Mouse (Mus musculus) heart, postnatal 36 days (tissue): ENCODE measurements around the gene Dnmt3a. TPM values are rescaled to one million over a fixed set of nuclear protein-coding genes. Genes with fewer than 3 reads are reported as not detected.

Experiments
- DNase-seq, 2 experiments: peaks; one replicate each; pipeline ENCODE4 v3.0.0; 2021 to 2022
- intact Hi-C: fragments of 180-260 bp; cut with DNase I; formaldehyde crosslinking; loops from one replicate; pipeline ENCODE4 v1.15.1; 2025
- total RNA-seq, 2 experiments: library from RNA; stranded (reverse); gene quantifications; 2 replicates each; pipeline ENCODE4 v1.2.3; 2021

Dnmt3a gene
- total RNA-seq, 2 experiments from 2014 or later = 71.7 to 75.8 TPM

DNA sequence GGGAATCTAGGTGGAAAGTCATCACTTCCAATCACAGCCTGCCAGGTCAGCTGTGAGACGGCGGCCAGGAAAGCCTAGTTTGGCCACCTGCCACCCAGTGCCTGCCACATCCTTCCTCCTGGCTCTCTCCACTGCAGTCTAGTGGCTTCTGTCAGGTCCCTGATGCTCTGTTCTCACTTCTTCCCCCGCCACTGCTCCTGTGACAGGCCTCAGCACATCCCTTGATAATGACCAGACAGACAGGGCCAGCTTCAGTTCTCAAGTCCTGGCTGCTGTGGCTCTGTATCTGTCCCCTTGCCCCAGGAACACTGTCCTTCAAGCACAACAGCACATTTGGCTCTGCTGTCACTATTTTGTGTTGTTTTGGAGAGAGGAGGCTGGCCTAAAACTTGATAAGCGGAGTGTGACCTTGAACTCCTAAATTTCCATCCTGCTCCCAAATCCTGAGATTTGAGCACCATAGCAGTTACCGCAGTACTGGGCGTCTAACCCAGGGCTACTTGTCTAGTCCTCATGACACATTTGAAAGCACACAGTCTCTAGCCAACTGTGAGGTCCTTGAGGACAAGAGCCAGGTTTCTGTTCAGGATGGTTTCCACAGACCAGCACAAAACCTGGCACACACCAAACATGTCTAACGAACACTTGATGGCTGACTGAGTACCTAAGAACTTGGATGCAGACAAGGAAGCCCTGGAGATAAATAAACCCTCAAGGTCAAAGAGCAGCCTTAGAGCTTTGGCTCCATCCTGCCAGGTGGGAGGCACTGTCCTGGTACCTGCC is 63.1 kb downstream of the Dnmt3a start:
- peak; percentile 66 to 68 for DNase-seq
- intact Hi-C loops = no loop called here

GRCm38 (mm10) chr12:3870024-3870423 is 64.2 kb downstream of the Dnmt3a start:
- intact Hi-C loops = loop anchor here (1.0 to 2.0 kb wide), 2 partner anchors 13 to 62 kb away; no protein-coding TSS in a partner anchor
- DNase-seq = no peak

DNA sequence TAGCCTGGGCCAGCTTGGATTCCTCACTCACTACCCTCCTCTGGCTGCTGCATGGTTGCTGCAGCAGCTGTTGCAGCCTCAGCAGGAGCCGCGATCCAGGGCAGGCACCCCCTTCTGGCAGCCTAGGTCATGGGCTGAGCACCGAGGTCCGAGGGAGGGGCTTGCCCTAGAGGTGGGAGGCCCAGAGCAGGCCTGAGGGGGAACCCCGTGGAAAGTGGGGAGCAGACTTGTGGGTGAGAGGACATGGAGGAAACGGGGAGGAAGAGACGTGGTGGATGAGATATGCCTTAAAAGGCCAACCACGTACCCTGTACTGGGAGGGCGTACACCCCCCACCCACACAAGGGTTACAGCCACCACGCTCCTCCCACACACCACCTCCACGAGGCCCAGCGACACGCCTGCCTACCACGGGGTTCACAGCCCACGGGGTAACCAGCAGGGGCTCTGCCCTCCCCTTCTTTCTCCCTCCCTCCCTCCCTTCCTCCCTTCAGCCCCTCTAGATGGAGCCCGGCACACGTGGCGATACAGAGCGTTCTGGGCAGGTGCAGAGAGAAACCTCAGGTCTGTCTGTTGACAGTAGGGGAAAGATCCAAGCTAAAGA is 65.2 kb downstream of the Dnmt3a start:
- intact Hi-C loops = loop anchor here (1.0 to 2.0 kb wide), 2 partner anchors 14 to 63 kb away; no protein-coding TSS in a partner anchor
- no peak for DNase-seq

GRCm38 (mm10) chr12:3871637-3872036 is 65.8 kb downstream of the Dnmt3a start:
- intact Hi-C loops = loop anchor here (2.0 kb wide), 1 partner anchor 15 kb away; no protein-coding TSS in a partner anchor
- DNase-seq = peak; percentile 82

DNA sequence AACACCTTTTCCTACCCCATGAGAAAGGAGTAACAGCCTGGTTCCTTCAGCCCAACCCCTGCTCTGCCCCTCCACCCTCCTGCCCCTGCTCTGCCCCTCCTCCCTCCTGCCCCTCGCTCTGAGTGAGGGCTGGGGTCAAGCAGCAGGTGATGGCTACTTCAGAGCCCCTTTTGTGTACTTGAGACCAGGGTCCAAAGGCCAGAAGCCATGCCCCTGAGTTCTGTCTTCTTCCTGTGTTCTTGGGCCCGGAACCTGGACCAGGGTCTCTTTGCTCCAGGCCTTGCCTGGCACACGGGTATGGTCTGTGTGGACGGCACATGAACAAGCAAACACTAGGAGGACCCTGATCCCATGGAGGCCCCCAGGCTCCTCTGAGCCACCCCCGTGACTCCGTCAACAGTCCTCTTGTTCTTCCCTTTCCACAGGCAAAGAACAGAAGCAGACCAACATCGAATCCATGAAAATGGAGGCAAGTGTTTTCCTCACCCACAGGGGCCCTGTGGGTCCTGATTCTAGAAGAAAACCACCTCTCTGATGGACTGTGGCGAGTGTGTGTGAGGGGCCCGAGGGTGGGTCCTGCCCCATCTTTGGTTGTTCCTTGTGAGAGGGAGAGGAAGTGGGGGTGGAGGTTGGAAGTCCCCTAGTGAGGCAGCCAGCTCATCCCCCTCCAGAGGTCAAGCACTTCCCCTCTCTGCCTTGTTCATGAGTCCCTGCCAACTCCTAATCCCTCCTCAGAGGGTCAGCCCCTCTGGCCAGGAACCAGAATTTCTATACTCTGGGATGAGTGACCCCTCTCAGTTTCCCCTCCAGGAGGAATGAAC is 66.8 kb downstream of the Dnmt3a start:
- intact Hi-C loops = no loop called here
- no peak for DNase-seq

DNA sequence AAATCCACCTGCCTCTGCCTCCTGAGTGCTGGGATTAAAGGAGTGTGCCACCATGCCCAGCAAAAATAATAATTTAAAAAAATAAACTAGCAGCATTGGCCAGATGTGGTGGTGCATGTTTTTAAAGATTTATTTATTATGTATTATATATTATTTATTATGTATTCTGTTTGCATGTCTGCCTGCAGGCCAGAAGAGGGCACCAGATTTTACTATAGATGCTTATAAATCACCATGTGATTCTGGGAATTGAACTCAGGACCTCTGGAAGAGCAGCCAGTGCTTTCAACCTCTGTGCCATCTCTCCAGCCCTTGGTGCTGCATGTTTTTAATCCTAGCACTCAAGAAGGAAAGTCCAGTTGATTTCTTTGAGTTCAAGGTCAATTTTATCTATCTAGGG is 69.7 kb downstream of the Dnmt3a start:
- no peak for DNase-seq
- intact Hi-C loops = no loop called here

DNA sequence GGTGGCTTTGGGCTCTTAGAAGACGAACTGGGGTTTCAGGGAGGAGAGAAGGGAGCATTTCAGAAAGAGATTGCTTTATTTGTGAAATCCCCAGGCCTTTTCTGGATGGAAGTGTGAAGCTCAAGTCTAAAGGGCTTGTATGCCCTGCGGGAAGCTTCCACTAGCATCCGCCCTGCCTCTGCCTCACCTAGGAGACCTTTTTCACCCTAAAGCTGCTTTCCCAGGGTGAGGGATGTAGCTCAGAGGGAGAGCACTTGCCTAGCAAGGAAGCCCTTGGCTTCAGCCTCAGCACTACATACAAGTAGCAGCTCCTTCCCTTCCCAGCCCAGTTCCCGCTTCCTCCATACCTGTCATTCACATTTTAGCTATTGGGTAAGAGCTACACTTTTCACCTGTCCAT is 71.6 kb downstream of the Dnmt3a start:
- intact Hi-C loops = no loop called here
- DNase-seq = no peak

GRCm38 (mm10) chr12:3881474-3881873 is 75.7 kb downstream of the Dnmt3a start:
- intact Hi-C loops = no loop called here
- DNase-seq = no peak

DNA sequence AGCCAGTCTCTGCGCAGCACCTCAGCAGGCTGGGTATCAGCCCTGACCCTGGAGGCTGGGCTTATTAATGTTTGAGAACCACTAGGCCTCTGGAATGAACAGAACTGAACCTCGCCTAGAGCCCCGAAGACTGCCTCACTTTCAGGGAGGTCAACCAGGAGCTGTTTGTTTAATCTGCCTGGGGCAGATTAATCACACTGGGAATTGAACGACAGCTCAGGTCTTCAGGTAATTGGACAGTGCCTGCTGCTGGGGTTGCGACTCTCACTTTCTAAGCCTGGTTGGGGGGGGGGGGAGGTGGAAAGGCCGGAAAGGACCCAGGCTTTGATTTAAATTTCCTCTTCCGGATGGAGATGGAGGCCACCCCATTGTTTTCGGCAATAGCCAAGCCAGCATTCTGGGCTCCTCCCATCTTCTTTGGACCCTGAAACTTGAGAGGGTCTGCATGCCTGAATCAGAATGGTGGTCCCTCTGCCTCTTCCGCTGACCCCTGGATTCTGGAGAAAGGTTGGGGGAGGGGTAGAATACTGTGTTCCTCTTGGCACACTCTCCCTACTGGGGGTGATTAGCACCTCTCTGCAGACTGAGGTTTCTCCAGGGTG is 79.2 kb downstream of the Dnmt3a start:
- intact Hi-C loops = no loop called here
- no peak for DNase-seq

DNA sequence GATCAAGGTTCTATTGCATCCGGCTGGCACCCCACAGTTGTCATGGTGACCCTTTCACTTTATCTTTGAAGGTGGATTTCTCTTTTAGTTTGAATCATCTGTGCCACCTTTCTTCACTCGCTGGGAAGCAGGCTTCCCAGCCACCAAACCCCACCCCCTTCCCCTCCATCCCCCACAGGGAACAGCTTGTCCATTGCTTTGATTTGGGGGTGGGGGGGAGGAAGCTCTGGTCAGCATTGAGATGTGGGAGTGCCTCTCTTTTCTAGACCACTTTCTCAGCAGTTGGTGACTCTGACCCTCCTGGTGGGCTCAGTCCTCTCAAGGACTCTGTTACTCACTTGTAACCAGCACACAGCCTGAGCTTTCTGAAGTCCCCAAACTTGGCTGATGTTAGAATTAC is 80.8 kb downstream of the Dnmt3a start:
- no peak for DNase-seq
- intact Hi-C loops = no loop called here

DNA sequence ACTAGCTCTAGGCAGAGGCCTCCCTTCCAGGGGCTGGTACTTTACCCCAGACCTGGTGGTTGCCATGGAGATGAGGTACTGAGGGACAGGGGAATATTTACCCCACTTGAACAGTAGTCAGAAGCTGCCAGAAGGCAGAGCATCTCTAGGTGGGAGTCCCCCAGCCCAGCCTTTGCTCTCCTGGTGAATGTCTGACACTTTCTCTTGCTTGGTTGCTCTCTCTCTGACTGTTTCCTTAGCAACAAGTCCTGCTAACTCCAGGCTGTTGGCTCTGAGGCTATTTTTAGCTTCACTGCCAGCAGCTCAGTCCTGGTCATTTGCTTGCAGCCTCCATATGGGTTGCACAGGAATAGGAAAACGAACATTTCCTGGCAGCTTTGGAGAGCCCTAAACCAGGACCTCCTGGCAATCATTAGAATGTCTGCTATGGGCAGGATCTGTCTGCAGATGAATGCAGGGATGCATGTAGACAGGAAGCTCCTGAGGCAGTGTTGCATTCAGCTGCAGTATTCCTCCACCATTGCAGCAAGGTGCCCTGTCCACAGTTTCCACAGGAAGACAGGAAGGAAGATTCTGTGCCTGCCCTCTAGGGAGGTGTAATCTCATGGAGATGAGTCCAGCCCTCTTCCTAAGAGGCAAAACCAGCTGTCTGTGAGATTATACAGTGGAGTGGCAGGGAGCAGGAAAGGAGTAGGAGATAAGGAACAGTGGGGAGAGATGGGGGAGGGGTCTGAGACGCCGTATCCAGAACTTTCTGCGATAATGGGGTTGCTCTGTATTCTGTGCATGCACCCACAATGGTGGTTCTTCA is 81.9 kb downstream of the Dnmt3a start:
- intact Hi-C loops = no loop called here
- no peak for DNase-seq

DNA sequence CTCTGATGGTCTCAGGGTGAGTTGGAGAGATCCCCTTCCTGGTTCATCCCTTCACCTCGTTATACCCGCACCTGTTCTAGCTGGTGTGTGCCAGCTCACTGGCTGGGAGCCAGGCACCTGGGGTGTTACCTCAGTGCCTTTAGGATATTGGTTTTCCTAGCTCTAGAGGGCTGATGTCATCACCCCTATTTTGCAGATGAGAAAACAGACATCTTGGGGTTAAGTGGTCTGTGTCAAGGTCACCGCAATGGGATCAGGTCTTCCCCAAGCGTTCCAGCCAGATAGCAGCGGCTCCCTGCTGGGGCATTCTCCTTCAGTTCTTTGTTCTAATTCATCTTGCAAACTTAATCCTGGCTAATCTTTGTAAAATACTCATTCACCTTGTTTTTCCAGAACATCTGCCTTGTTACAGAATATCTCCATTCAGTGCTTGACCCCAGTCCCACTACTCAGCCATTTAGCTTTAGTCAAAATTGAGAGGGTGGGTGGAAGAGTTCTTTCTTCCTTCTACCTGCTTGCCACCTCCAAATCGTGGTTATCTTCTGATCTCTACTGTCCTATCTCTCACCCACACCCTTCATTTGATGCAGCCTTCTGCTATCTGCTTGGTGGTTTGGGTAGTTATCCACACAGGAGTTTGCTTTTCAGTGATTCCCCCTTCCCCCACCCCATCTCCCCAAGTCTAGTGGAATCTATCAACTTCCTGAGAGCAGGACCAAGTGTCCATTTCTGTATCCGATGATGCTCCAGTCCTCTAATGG is 84.2 kb downstream of the Dnmt3a start:
- intact Hi-C loops = no loop called here
- no peak for DNase-seq

DNA sequence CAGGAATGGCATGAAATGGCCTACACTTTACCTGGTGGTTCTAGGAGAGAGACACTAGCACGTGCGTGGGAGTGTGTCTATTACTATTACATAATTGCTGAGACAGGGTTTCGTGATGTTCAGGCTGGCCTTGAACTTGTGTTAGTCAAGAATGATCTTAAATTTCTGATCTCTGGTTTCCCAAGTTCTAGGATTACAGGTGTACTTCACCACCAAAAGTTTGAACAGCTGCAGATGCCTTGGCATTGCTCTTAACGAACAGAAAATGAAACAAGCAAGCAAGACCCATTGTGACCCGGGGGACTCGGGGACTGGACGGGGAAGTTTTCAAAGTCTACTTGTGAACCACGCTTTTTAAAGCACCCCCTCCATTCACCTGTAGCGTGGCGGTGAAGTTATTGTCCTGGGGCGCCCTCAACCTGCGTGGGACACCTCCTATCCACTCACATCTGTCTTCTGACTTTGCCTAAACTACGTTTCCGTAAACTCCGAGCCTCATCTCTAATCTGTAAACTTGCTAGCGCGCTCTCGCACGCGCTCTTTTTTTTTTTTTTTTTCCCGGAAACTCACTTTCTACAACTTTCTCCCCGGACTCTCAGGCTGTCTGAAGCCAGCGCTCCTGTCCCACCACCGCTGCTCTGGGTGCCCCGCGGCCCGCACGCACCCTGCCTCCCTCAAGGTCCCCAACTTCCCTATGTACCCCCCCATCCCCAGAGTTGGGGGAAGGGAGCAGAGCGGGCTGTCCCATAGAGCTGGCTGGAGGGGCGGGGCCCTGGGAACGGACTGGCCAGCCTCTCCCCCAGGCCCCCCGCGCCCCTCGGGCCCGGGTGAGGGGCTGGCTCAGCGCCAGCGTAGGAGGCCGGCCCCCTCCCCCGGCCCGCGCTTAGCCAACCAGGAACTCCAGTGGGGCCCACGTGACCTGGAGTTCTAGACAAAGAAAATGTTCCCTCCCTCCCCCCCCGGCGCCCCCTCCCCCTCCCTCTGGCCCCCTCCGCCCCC is 85.2 kb downstream of the Dnmt3a start:
- intact Hi-C loops = no loop called here
- DNase-seq = peak in 1 of 2 experiments; percentile 39

DNA sequence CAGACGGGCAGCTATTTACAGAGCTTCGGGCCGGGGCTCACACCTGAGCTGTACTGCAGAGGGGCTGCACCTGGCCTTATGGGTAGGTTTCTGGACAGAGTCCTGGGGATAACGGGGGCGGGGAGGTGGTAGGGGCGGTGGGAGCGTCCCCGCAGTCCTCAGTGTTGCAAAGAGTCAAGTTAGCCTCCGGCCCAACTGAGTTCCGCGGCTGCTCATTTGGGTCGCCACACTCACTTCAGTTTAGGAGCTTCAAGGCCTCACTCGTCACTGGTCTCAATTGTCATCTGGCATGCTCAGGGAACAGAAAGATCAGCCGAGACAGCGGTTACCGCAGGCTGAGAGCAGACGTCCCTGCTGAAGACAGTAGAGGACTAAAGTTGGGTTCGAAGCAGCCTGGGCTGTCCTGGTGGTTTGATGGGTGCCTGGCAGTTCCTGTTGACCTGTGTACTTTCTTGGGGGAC is 86.0 kb downstream of the Dnmt3a start:
- DNase-seq = no peak
- intact Hi-C loops = no loop called here

- no peak for DNase-seq
- intact Hi-C loops = no loop called here
Measured at GRCm38 (mm10) chr12:3892240-3893059, 86.6 kb downstream of the Dnmt3a start.

DNA sequence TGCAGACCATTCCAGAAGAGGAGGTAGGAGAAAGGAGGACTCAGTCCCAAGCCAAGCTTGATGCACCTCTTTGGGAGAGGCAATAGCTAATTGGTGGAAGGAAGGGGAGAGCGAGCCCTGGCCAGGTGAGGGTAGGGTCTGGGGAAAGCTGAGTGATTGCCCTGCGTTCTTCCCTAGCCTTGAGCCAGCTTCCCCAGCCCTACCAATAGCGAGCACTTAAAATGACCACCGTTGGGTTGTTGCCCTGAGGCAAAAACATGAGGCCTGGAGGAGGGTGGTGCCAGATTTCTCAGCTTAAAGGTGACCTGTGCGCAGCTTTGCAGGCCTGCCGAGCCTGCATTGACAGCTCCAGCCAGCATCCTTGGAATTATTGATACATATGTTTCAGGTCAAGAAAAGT is 87.5 kb downstream of the Dnmt3a start:
- no peak for DNase-seq
- intact Hi-C loops = no loop called here

DNA sequence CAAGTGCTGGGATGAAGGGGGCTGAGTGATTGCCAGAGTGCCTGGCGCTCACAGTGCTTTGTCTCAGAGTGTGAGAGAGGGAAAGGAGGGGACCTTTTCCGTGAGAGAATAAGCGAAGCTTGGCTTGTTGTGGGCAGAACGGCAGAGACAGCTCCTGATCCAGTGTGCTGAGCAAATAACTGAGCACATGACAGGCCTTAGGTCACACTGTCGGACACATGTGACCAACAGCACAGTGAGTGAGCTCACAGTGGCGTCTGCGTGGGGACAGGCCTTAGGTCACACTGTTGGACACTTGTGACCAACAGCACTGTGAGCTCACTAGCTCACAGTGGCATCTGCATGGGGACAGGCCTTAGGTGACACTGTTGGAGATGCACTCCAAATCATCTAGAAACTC is 88.7 kb downstream of the Dnmt3a start:
- no peak for DNase-seq
- intact Hi-C loops = no loop called here
